Mouse (Mus musculus) bone marrow macrophage, adult 2 months (primary cell): ENCODE data around the gene Rcor2.

Experiments used
- CTCF ChIP-seq: IDR thresholded peaks from 2 replicates; pipeline ENCODE4 v1.5.1; 2012; ENCODE audit warnings: low read depth, mild to moderate bottlenecking, low read length, moderate library complexity
- POLR2A ChIP-seq: IDR thresholded peaks from 2 replicates; pipeline ENCODE4 v1.6.1; 2012; ENCODE audit warnings: mild to moderate bottlenecking, low read depth, low read length, borderline replicate concordance

DNA sequence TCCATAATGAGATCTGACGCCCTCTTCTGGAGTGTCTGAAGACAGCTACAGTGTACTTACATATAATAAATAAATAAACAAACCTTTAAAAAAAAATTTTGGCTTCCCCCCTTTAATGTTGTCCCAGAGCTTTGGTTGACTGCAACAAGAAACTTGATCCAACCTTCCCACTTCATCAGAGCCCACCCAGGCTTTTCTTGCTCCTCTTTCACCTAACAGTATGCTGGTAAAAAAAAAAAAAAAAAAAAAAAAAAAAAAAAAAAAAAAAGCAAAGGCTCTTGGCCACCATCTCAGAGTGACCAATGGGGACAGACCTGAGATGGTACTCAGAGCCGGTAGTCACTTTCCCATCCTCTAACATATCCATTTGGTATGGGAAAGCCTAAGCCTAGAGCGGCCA, 21.2 kb downstream of the Rcor2 start:
- TF ChIP-seq POLR2A (no peak), CTCF (no peak)
